Mouse (Mus musculus) E14TG2a.4 (cell line): ENCODE measurements around the gene Rab26.

Experiments
- H3K27me3 ChIP-seq: 2 replicates; pipeline ENCODE4 v1.6.1; 2014; ENCODE audit warnings: low read length, control low read depth; ENCODE audit not compliant: insufficient read depth
- H3K36me3 ChIP-seq: 2 replicates; pipeline ENCODE4 v1.6.1; 2014; ENCODE audit warnings: low read length, control low read depth; ENCODE audit not compliant: insufficient read depth
- H3K4me1 ChIP-seq: replicated peaks from 2 replicates; pipeline ENCODE4 v1.6.1; 2014; ENCODE audit warnings: low read depth, low read length, control low read depth
- H3K4me3 ChIP-seq: replicated peaks from 2 replicates; pipeline ENCODE4 v1.5.1; 2014; ENCODE audit warnings: mild to moderate bottlenecking, low read length
- H3K9me3 ChIP-seq: 2 replicates; pipeline ENCODE4 v1.6.1; 2014; ENCODE audit warnings: low read length, control low read depth
- CTCF ChIP-seq: conservative IDR thresholded peaks from 2 replicates; pipeline ENCODE4 v1.5.1; 2014; ENCODE audit warnings: low read length
- NANOG ChIP-seq: IDR thresholded peaks from 2 replicates; pipeline ENCODE4 v1.6.1; 2014; ENCODE audit warnings: borderline replicate concordance, low read length, mixed read lengths
- POU5F1 ChIP-seq: IDR thresholded peaks from 2 replicates; pipeline ENCODE4 v1.6.1; 2014; ENCODE audit warnings: low read length, borderline replicate concordance

The Rab26 gene

GRCm38 (mm10) chr17:24550416-24551049 lies 16.5 kb upstream of the Rab26 start:
- no peaks in the 10 kb centered on the region for H3K9me3 ChIP-seq
- H3K27me3 ChIP-seq: peaks cover 22% of the 10 kb centered on the region
- no peak for TF ChIP-seq POU5F1
- no peak for TF ChIP-seq CTCF
- TF ChIP-seq NANOG: no peak
- peak overlapping the region; percentile 95 for H3K4me3 ChIP-seq
- peaks cover 34% of the 10 kb centered on the region for H3K4me1 ChIP-seq
- H3K36me3 ChIP-seq: peaks cover 6% of the 10 kb centered on the region; the same call in 1 of the 2 replicates

GRCm38 (mm10) chr17:24549618-24550415 lies 15.8 kb upstream of the Rab26 start, which contains the start of gene Pkd1:
TSS of gene Pkd1 (plus strand) at chr17:24549834.
- TF ChIP-seq CTCF: no peak
- no peak for TF ChIP-seq NANOG
- no peak for TF ChIP-seq POU5F1
- Histone ChIP-seq H3K9me3 (no peaks in the 10 kb centered on the region), H3K36me3 (peaks cover 6% of the 10 kb centered on the region; the same call in 1 of the 2 replicates), H3K27me3 (peaks cover 22% of the 10 kb centered on the region), H3K4me3 (peak within 1 kb of the TSS; percentile 95), H3K4me1 (peaks cover 33% of the 10 kb centered on the region)

- peaks cover 26% of the 10 kb centered on the region for H3K27me3 ChIP-seq
- H3K4me1 ChIP-seq: peaks cover 33% of the 10 kb centered on the region
- H3K4me3 ChIP-seq: peak overlapping the region; percentile 79
- no peaks in the 10 kb centered on the region for H3K9me3 ChIP-seq
- TF ChIP-seq CTCF: no peak
- TF ChIP-seq NANOG: no peak
- no peak for TF ChIP-seq POU5F1
- peaks cover 6% of the 10 kb centered on the region; the same call in 1 of the 2 replicates for H3K36me3 ChIP-seq
Measured at GRCm38 (mm10) chr17:24548921-24549617, 15.1 kb upstream of the Rab26 start.

- no peak for TF ChIP-seq CTCF
- TF ChIP-seq NANOG: no peak
- TF ChIP-seq POU5F1: no peak
- H3K36me3 ChIP-seq: peaks cover 6% of the 10 kb centered on the region; the same call in 1 of the 2 replicates
- H3K4me1 ChIP-seq: peaks cover 33% of the 10 kb centered on the region
- H3K27me3 ChIP-seq: peaks cover 26% of the 10 kb centered on the region
- H3K4me3 ChIP-seq: peak overlapping the region; percentile 79
- no peaks in the 10 kb centered on the region for H3K9me3 ChIP-seq
Measured at GRCm38 (mm10) chr17:24548435-24548834, 14.4 kb upstream of the Rab26 start.

- Histone ChIP-seq H3K4me3 (no peak overlapping the region), H3K4me1 (peaks cover 26% of the 10 kb centered on the region), H3K36me3 (no peaks in the 10 kb centered on the region), H3K27me3 (peaks cover 22% of the 10 kb centered on the region), H3K9me3 (no peaks in the 10 kb centered on the region)
- no peak for TF ChIP-seq POU5F1
- TF ChIP-seq CTCF: no peak
- TF ChIP-seq NANOG: no peak
Measured at GRCm38 (mm10) chr17:24546234-24546633, 12.2 kb upstream of the Rab26 start.

- H3K9me3 ChIP-seq: no peaks in the 10 kb centered on the region
- TF ChIP-seq NANOG (no peak), POU5F1 (no peak), CTCF (no peak)
- H3K36me3 ChIP-seq: no peaks in the 10 kb centered on the region
- peaks cover 22% of the 10 kb centered on the region for H3K27me3 ChIP-seq
- H3K4me3 ChIP-seq: no peak overlapping the region; the same call in 1 of the 2 replicates
- peaks cover 19% of the 10 kb centered on the region for H3K4me1 ChIP-seq
Measured at GRCm38 (mm10) chr17:24545247-24545646, 11.2 kb upstream of the Rab26 start.

GRCm38 (mm10) chr17:24544613-24545012 lies 10.6 kb upstream of the Rab26 start:
- Histone ChIP-seq H3K4me1 (peaks cover 19% of the 10 kb centered on the region), H3K4me3 (peak overlapping the region; percentile 67), H3K27me3 (peaks cover 22% of the 10 kb centered on the region), H3K36me3 (no peaks in the 10 kb centered on the region), H3K9me3 (no peaks in the 10 kb centered on the region)
- no peak for TF ChIP-seq POU5F1
- no peak for TF ChIP-seq NANOG
- TF ChIP-seq CTCF: no peak

GRCm38 (mm10) chr17:24540375-24540774 lies 6.4 kb upstream of the Rab26 start:
- no peak for TF ChIP-seq NANOG
- no peak for TF ChIP-seq POU5F1
- TF ChIP-seq CTCF: no peak
- peaks cover 4% of the 10 kb centered on the region; the same call in 1 of the 2 replicates for H3K27me3 ChIP-seq
- peaks cover 4% of the 10 kb centered on the region for H3K4me1 ChIP-seq
- H3K9me3 ChIP-seq: no peaks in the 10 kb centered on the region
- H3K4me3 ChIP-seq: no peak overlapping the region
- no peaks in the 10 kb centered on the region for H3K36me3 ChIP-seq
